Mouse (Mus musculus): ENCODE measurements around the gene Acap2. TPM values are rescaled to one million over a fixed set of nuclear protein-coding genes. Genes with fewer than 3 reads are reported as not detected.
A peak's percentile ranks its signal among the peaks of the same experiment; 100 is the strongest.

Gene Acap2
- total and polyA plus RNA-seq, 3 experiments, result 31.5 to 47.4 (median 36.9) TPM

GRCm38 (mm10) chr16:31205726-31206125 lies 4.7 kb upstream of the Acap2 start (continued):
- TF ChIP-seq E2F4 (IDR thresholded peaks at IDR 0.05; ENCODE audit: insufficient replicate concordance, low read depth, low read length) (no peak), MEF2A (IDR thresholded peaks at IDR 0.05; ENCODE audit: borderline replicate concordance, low read depth, low read length) (0 out of 2 replicates have a peak, but pooled peaks have one; percentile 34), RCOR1 (conservative IDR thresholded peaks at IDR 0.05; ENCODE audit: low read depth, low read length) (no peak), ZKSCAN1 (IDR thresholded peaks at IDR 0.05; ENCODE audit: borderline replicate concordance, low read depth, low read length) (no peak), CHD1 (IDR thresholded peaks at IDR 0.05; ENCODE audit: low read depth, low read length) (no peak), IRF4 (IDR thresholded peaks at IDR 0.05; ENCODE audit: low read depth, low read length) (peak; percentile 81)

GRCm38 (mm10) chr16:31205187-31205586 lies 4.1 kb upstream of the Acap2 start:
- in situ Hi-C loops (cut with MboI; ENCODE audit: low pct_ligation_motif_present, low pct_unique_long_range_greater_than_20kb, low sequenced_read_pairs), result loop anchor here (5.0 kb wide), 1 partner anchor 37 kb away; no protein-coding TSS in a partner anchor
- no peaks in the 10 kb centered on the region for H3K27me3 ChIP-seq (replicated peaks)
- H3K4me3 ChIP-seq (replicated peaks in 1 of 3; ENCODE audit: low read depth in 2 of 3, low read length in 2 of 3, poor library complexity in 1 of 3), result no peak overlapping the region

GRCm38 (mm10) chr16:31204216-31204615 lies 3.2 kb upstream of the Acap2 start:
- in situ Hi-C loops (cut with MboI; ENCODE audit: low pct_ligation_motif_present, low pct_unique_long_range_greater_than_20kb, low sequenced_read_pairs) (no loop called here), dilution Hi-C loops (cut with MboI; ENCODE audit: extremely low pct_ligation_motif_present, extremely low pct_unique_long_range_greater_than_20kb, low sequenced_read_pairs) (no loop called here)
- TF ChIP-seq RCOR1 (conservative IDR thresholded peaks at IDR 0.05; ENCODE audit: low read depth, low read length) (no peak), ETS1 (conservative IDR thresholded peaks at IDR 0.05; ENCODE audit: low read depth, low read length) (no peak), CHD1 (IDR thresholded peaks at IDR 0.05; ENCODE audit: low read depth, low read length) (no peak), JUND (conservative IDR thresholded peaks at IDR 0.05; ENCODE audit: low read depth, low read length) (no peak), TCF12 (IDR thresholded peaks at IDR 0.05; ENCODE audit: low read depth, low read length) (no peak), ZMIZ1 (IDR thresholded peaks at IDR 0.05; ENCODE audit: low read depth, low read length) (no peak), ZC3H11A (IDR thresholded peaks at IDR 0.05; ENCODE audit: low read depth, low read length) (no peak), ZKSCAN1 (IDR thresholded peaks at IDR 0.05; ENCODE audit: borderline replicate concordance, low read depth, low read length) (no peak), MAX (IDR thresholded peaks at IDR 0.05; ENCODE audit: low read length) (no peak), UBTF (IDR thresholded peaks at IDR 0.05; ENCODE audit: low read depth, low read length) (no peak), NELFE (IDR thresholded peaks at IDR 0.05; ENCODE audit: low read depth, low read length) (no peak), CTCF (conservative IDR thresholded peaks at IDR 0.05 in 1 of 2, IDR thresholded peaks at IDR 0.05 in 1 of 2; ENCODE audit: low read depth in 2 of 2, low read length in 2 of 2) (no peak), MAFK (IDR thresholded peaks at IDR 0.05; ENCODE audit: insufficient replicate concordance, low read length) (no peak), POLR2AphosphoS2 (IDR thresholded peaks at IDR 0.05; ENCODE audit: low read depth, low read length) (no peak), POLR2A (IDR thresholded peaks at IDR 0.05; ENCODE audit: low read depth, low read length) (no peak), KAT2A (IDR thresholded peaks at IDR 0.05; ENCODE audit: insufficient replicate concordance, low read length) (no peak), SIN3A (IDR thresholded peaks at IDR 0.05; ENCODE audit: low read length) (no peak)
- H3K4me3 ChIP-seq (replicated peaks in 1 of 3; ENCODE audit: low read depth in 2 of 3, low read length in 2 of 3, poor library complexity in 1 of 3), result no peak overlapping the region
- no peak overlapping the region for H3K4me2 ChIP-seq (ENCODE audit: insufficient read depth, low read depth, poor library complexity, severe bottlenecking)
- no peak overlapping the region for H3K27ac ChIP-seq (ENCODE audit: insufficient read depth, low read depth)
- H3K9me3 ChIP-seq (replicated peaks; ENCODE audit: low read length), result no peaks in the 10 kb centered on the region
- no peak overlapping the region for H3K9ac ChIP-seq (ENCODE audit: insufficient read depth, low read depth)
- DNase-seq (ENCODE audit: extremely low read depth), result no peak
- H3K36me3 ChIP-seq (replicated peaks in 1 of 2; ENCODE audit: control insufficient read depth in 1 of 2, insufficient read depth in 1 of 2, low read length in 1 of 2), result no peaks in the 10 kb centered on the region
- H3K4me1 ChIP-seq (ENCODE audit: control insufficient read depth in 1 of 2, insufficient read depth in 2 of 2), result peaks cover 11 to 23% of the 10 kb centered on the region in 2 experiments; a peak in 3 of 4 replicates
- H3K27me3 ChIP-seq (replicated peaks), result no peaks in the 10 kb centered on the region
- H3K79me2 ChIP-seq (replicated peaks; ENCODE audit: control insufficient read depth, extremely low read depth, insufficient read depth, poor library complexity, severe bottlenecking), result peaks cover 9% of the 10 kb centered on the region

More at GRCm38 (mm10) chr16:31205187-31205586, 4.1 kb upstream of the Acap2 start:
- H3K36me3 ChIP-seq (replicated peaks in 1 of 2; ENCODE audit: control insufficient read depth in 1 of 2, insufficient read depth in 1 of 2, low read length in 1 of 2), result no peaks in the 10 kb centered on the region
- H3K9me3 ChIP-seq (replicated peaks; ENCODE audit: low read length), result no peaks in the 10 kb centered on the region
- DNase-seq (ENCODE audit: extremely low read depth), result no peak
- dilution Hi-C loops (cut with MboI; ENCODE audit: extremely low pct_ligation_motif_present, extremely low pct_unique_long_range_greater_than_20kb, low sequenced_read_pairs), result no loop called here
- H3K4me2 ChIP-seq (ENCODE audit: insufficient read depth, low read depth, poor library complexity, severe bottlenecking), result 0 out of 2 replicates have a peak overlapping the region, but pooled peaks have one; percentile 2
- TF ChIP-seq MAX (IDR thresholded peaks at IDR 0.05; ENCODE audit: low read length) (no peak), KAT2A (IDR thresholded peaks at IDR 0.05; ENCODE audit: insufficient replicate concordance, low read length) (no peak), CTCF (conservative IDR thresholded peaks at IDR 0.05 in 1 of 2, IDR thresholded peaks at IDR 0.05 in 1 of 2; ENCODE audit: low read depth in 2 of 2, low read length in 2 of 2) (no peak), POLR2AphosphoS2 (IDR thresholded peaks at IDR 0.05; ENCODE audit: low read depth, low read length) (no peak), EP300 (IDR thresholded peaks at IDR 0.05; ENCODE audit: low read length) (no peak), MAZ (IDR thresholded peaks at IDR 0.05; ENCODE audit: low read depth, low read length) (no peak; the same call in 1 of the 2 replicates), E2F4 (IDR thresholded peaks at IDR 0.05; ENCODE audit: insufficient replicate concordance, low read depth, low read length) (no peak)
- H3K27ac ChIP-seq (ENCODE audit: insufficient read depth, low read depth), result no peak overlapping the region
- H3K79me2 ChIP-seq (replicated peaks; ENCODE audit: control insufficient read depth, extremely low read depth, insufficient read depth, poor library complexity, severe bottlenecking), result peaks cover under 1% of the 10 kb centered on the region; the same call in 1 of the 2 replicates
- no peak overlapping the region for H3K9ac ChIP-seq (ENCODE audit: insufficient read depth, low read depth)
- peaks cover 11 to 23% of the 10 kb centered on the region in 2 experiments; a peak in 3 of 4 replicates for H3K4me1 ChIP-seq (ENCODE audit: control insufficient read depth in 1 of 2, insufficient read depth in 2 of 2)

Measured in CH12.LX (cell line).